Mouse (Mus musculus) lung, adult 2 months (tissue): Measurements from ENCODE around the gene Dars.

Source experiments
- CTCF ChIP-seq: fragments of 200-500 bp; IDR thresholded peaks from 2 replicates; pipeline ENCODE4 v1.5.1; 2011; ENCODE audit warnings: mild to moderate bottlenecking, low read length, control low read depth; ENCODE audit not compliant: insufficient read depth
- POLR2A ChIP-seq: fragments of 200-500 bp; IDR thresholded peaks from 2 replicates; pipeline ENCODE4 v1.6.1; 2011; ENCODE audit warnings: low read depth, mild to moderate bottlenecking, control low read depth, low read length, borderline replicate concordance; ENCODE audit errors: extremely low read depth

GRCm38 (mm10) chr1:128456271-128456670, 39.1 kb upstream of the Dars start:
- TF ChIP-seq CTCF (no peak), POLR2A (no peak)
